Mouse (Mus musculus) kidney, adult 2 months (tissue): ENCODE data around the gene Rrad. TPM values are rescaled to one million over a fixed set of nuclear protein-coding genes. Genes with fewer than 3 reads are reported as not detected.
A peak's percentile ranks its signal among the peaks of the same experiment; 100 is the strongest.

ENCODE experiments used
- DNase-seq: peaks from one replicate; pipeline ENCODE4 v3.0.0; 2021
- H3K27ac ChIP-seq: fragments of 200-500 bp; 2 replicates; pipeline ENCODE4 v1.5.1; 2012; ENCODE audit warnings: low read depth, low read length, control low read depth, inconsistent platforms; ENCODE audit not compliant: insufficient read depth
- H3K27me3 ChIP-seq: fragments of 200-500 bp; replicated peaks from 2 replicates; pipeline ENCODE4 v1.6.1; 2012; ENCODE audit warnings: mild to moderate bottlenecking, moderate library complexity, low read length, inconsistent platforms; ENCODE audit not compliant: control insufficient read depth, insufficient read depth
- H3K36me3 ChIP-seq: fragments of 200-500 bp; 2 replicates; pipeline ENCODE4 v1.6.1; 2012; ENCODE audit warnings: mild to moderate bottlenecking, moderate library complexity, low read length, inconsistent platforms; ENCODE audit not compliant: control insufficient read depth, insufficient read depth
- H3K4me1 ChIP-seq: fragments of 200-500 bp; 2 replicates; pipeline ENCODE4 v1.6.1; 2011; ENCODE audit warnings: low read length; ENCODE audit not compliant: control insufficient read depth, insufficient read depth
- H3K4me3 ChIP-seq: fragments of 200-500 bp; 2 replicates; pipeline ENCODE4 v1.5.1; 2011; ENCODE audit warnings: mild to moderate bottlenecking, low read depth, low read length, control low read depth; ENCODE audit not compliant: insufficient read depth
- CTCF ChIP-seq: fragments of 200-500 bp; conservative IDR thresholded peaks from 2 replicates; pipeline ENCODE4 v1.5.1; 2011; ENCODE audit warnings: low read depth, mild to moderate bottlenecking, control low read depth, low read length, moderate library complexity, mixed read lengths; ENCODE audit not compliant: insufficient read depth, insufficient read length
- POLR2A ChIP-seq: fragments of 200-500 bp; IDR thresholded peaks from one replicate; pipeline ENCODE4 v1.6.1; 2011; ENCODE audit warnings: low read depth, low read length, control low read depth
- WGBS: fragments of 180-500 bp; shearing (Covaris S2); methylation state at CpG from one replicate; pipeline ENCODE4 v1.1.7; 2018; 5-methylcytosine and 5-hydroxymethylcytosine counted together
- polyA plus RNA-seq: library from polyadenylated mRNA; depleted of rRNA; stranded (reverse); fragments of >200 nt; gene quantifications from 2 replicates; pipeline ENCODE4 v1.2.3, GENCODE M21; 2012

Gene Rrad
- polyA plus RNA-seq, 1 experiment, result 5.8 TPM

DNA sequence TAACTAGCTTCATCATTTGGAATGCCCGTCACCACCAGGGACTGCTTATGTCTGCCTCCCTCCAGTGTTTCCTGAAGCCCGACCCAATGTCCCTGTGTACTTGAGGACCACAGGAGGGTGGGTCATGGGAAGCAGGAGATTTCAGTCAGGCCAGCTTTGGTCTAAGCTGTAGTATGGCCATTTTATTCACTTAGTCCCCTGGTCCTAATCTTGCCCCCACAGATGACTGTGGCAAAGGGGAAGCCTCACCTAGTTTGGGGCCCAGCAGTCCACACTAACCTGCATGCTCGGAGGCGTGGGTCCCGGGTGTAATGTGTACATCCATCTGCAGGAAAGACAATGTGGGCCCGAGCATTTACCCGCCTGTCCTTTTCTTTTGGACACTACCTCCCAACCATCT, 9.1 kb upstream of the Rrad start:
- Histone ChIP-seq H3K27me3 (no peaks in the 10 kb centered on the region), H3K36me3 (no peaks in the 10 kb centered on the region; the same call in 1 of the 2 replicates), H3K27ac (no peak overlapping the region), H3K4me1 (peaks cover 20% of the 10 kb centered on the region), H3K4me3 (peak overlapping the region; percentile 92)
- DNase-seq, result no peak
- 84% methylated on average over 7 of the region's 7 CpGs for WGBS
- TF ChIP-seq CTCF (no peak), POLR2A (no peak)

DNA sequence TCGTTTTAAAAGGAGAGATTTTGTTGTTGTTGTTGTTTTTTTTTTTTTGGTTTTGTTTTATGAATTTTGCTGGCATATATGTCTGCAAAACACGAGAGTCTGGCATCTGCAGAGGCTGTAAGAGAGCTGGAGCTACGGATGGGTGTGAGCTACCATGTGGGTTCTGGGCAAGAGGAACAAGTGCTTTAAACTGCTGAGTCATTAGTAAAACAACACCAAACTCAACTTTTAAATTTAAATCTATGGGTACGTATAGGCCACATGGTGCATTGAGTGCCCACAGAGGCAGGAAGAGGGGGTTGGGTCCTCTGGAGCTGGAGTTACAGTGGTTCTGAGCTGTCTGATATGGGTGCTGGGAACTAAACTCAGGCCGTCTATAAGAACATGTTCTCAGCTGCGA, 6.9 kb upstream of the Rrad start:
- no peaks in the 10 kb centered on the region; the same call in 1 of the 2 replicates for H3K36me3 ChIP-seq
- DNase-seq, result no peak

DNA sequence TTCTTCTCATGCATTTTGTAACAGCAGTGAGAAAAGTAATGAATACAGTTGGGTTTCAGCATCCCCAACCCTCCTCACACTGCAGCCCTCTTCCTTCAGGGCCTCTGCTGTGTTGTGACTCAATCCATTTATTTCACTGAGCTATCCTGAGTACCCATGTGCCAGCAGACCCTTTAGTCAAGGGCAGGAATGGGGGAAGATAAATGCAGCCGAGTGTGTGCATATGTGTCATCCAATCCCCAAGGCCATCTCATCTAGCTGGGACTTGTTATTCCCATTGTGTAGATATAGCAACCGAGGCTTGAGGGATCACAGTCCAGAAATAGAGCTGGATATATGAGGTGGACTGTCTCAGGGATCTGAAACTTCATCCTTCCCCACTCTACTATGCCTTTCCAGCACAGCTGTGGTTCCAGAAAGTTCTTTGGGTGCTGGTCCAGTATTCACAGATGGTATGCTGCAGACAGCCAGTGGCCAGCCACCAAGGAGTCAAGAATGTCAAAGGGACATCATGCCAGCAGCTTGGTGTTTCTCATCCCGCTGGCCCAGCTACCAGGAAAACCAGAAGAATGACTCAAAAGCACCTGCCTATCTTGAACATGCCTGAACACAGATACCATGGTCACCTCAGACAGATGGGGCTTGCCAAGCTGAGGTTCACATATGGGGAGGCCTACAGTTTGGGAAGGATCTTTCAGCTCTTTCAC, 4.0 kb upstream of the Rrad start:
- Histone ChIP-seq H3K4me3 (no peak overlapping the region), H3K27me3 (no peaks in the 10 kb centered on the region), H3K4me1 (peaks cover 7% of the 10 kb centered on the region; the same call in 1 of the 2 replicates), H3K27ac (no peak overlapping the region), H3K36me3 (no peaks in the 10 kb centered on the region; the same call in 1 of the 2 replicates)
- DNase-seq, result no peak
- 93% methylated on average over 3 of the region's 3 CpGs for WGBS
- TF ChIP-seq POLR2A (no peak), CTCF (no peak)

More for the DNA sequence above, 6.9 kb upstream of the Rrad start:
- Histone ChIP-seq H3K27me3 (no peaks in the 10 kb centered on the region), H3K4me1 (peaks cover 20% of the 10 kb centered on the region), H3K27ac (no peak overlapping the region), H3K4me3 (no peak overlapping the region)
- 83% methylated on average over 6 of the region's 6 CpGs for WGBS
- TF ChIP-seq CTCF, result no peak
- TF ChIP-seq POLR2A, result no peak

DNA sequence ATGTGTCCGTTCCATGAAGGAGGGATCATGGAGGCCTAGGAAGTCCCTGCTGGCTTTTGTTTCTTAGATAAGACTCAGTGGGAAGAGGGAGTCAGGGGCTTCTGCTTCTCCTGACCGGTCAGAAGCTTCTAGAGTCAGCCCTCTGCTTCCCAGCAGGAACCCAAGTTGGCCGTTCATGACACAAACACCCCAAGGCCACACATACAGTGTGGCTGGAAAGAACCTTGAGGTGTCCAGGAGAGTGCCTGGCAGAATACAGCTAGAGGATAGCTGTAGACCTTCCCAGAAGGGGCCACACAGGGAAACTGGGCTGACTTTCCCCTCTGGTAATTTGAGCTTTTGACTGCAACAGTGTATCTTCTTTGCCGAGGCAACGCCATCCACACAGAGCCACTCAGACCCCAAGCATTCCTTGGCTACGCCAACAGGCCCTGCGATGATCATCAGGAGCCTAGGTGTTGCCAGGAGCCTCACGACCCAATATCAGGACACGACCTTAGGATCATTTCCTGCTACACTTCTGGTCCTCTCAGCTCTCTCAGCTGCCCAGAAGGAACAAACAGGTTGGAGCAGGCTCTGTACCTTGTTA, 2.1 kb upstream of the Rrad start:
- no peaks in the 10 kb centered on the region for H3K36me3 ChIP-seq
- TF ChIP-seq CTCF, result no peak
- no peak for TF ChIP-seq POLR2A
- H3K4me1 ChIP-seq, result peaks cover 6% of the 10 kb centered on the region; the same call in 1 of the 2 replicates
- DNase-seq, result no peak
- no peak overlapping the region for H3K27ac ChIP-seq
- 57% methylated on average over 9 of the region's 9 CpGs for WGBS
- H3K4me3 ChIP-seq, result no peak overlapping the region
- H3K27me3 ChIP-seq, result no peaks in the 10 kb centered on the region

DNA sequence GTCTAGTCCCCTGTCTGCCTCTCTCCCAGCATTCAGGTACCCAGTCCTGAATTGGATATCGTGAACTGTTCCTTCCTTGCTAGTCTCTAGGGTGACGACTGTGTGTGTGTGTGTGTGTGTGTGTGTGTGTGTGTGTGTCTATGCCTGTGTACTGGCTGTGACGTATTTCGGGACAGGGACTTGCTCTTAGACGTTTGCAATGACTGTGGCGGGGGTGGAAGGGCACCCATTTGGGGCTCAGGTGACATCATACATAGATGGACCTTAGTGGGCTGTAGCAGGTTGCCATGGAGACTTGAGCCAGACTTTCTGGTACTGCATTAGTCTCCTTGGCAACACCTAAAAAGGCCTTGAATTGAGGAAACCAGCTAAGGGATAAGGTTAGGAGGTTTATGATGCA, 1.4 kb upstream of the Rrad start:
- WGBS, result 83% methylated on average over 6 of the region's 6 CpGs
- no peak overlapping the region for H3K4me3 ChIP-seq
- H3K36me3 ChIP-seq, result no peaks in the 10 kb centered on the region
- TF ChIP-seq POLR2A, result no peak
- TF ChIP-seq CTCF, result no peak
- DNase-seq, result no peak
- H3K27me3 ChIP-seq, result no peaks in the 10 kb centered on the region
- H3K27ac ChIP-seq, result no peak overlapping the region
- H3K4me1 ChIP-seq, result peaks cover 6% of the 10 kb centered on the region; the same call in 1 of the 2 replicates

DNA sequence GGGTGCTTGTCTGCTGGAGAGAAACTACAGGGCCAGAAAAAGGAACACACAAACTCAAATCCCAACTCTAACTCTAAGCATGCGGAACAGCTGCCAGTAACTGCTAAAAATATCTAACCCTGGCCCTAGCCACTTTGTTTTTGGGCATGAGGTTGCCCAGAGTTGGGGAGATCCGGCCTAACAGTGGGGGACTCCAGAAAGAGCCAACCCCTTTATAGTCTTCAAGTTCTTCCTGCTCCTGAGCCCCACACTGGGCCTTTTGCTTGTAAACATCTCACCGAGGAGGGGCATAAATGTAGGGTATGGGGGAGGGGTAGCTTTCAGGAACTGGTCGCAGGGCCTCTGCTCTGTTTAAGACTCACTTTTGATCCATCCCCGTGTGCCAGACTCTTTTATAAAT, 848 bp upstream of the Rrad start:
- TF ChIP-seq CTCF (no peak), POLR2A (no peak)
- Histone ChIP-seq H3K27me3 (no peaks in the 10 kb centered on the region), H3K27ac (peak overlapping the region; percentile 69), H3K4me3 (no peak overlapping the region), H3K36me3 (no peaks in the 10 kb centered on the region), H3K4me1 (peaks cover 6% of the 10 kb centered on the region; the same call in 1 of the 2 replicates)
- no peak for DNase-seq
- WGBS, result 51% methylated on average over 5 of the region's 5 CpGs

DNA sequence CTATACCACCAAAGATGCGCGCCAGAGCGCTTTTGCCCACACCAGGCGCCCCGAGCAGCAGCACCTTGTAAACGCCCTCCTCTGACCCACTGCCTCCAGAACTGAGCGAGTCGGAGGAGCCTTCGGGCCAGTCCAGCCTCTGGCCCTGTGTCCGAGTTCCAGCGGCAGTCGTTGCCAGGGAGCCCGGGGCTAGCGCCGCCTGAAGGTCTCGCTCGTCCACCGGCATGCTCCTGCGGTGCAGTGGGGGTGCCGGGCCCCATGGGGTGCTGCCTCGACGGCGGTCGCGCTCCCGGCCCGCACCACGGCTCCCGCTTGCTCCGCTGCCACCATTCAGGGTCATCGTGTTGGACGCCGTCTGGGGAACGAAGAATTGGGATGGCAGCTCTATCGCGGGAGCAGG, 553 bp downstream of the Rrad start:
- Histone ChIP-seq H3K4me3 (peak overlapping the region; percentile 59), H3K36me3 (no peaks in the 10 kb centered on the region), H3K27ac (peak overlapping the region; percentile 69), H3K27me3 (no peaks in the 10 kb centered on the region), H3K4me1 (peaks cover 6% of the 10 kb centered on the region; the same call in 1 of the 2 replicates)
- 17% methylated on average over 36 of the region's 36 CpGs for WGBS
- DNase-seq, result no peak
- TF ChIP-seq POLR2A (no peak), CTCF (no peak)
